Mouse (Mus musculus) ES-E14 (cell line): ENCODE results near the gene Agap2. TPM values are rescaled to one million over a fixed set of nuclear protein-coding genes. Genes with fewer than 3 reads are reported as not detected.
"Not testable (repeated sequence)": the region's sequence is repeated elsewhere in the genome, so short reads cannot be mapped to it uniquely, and the experiment has no call there.

Source experiments
- DNase-seq: peaks from one replicate; pipeline ENCODE4 v3.0.0-alpha.2; 2013; ENCODE audit warnings: low read depth, low spot score
- H3K27ac ChIP-seq: 2 replicates; pipeline ENCODE4 v1.5.1; 2012; ENCODE audit warnings: low read depth, mild to moderate bottlenecking, low read length, moderate library complexity, mixed read lengths; ENCODE audit not compliant: poor library complexity, insufficient read depth, severe bottlenecking
- H3K36me3 ChIP-seq: 2 replicates; pipeline ENCODE4 v1.6.1; 2012; ENCODE audit warnings: mild to moderate bottlenecking, low read length, moderate library complexity, mixed read lengths; ENCODE audit not compliant: control insufficient read depth, poor library complexity, insufficient read depth, severe bottlenecking
- H3K4me1 ChIP-seq, 2 experiments: fragments of 150-350 bp in 1 of 2; sonication (generic) in 1 of 2; 2 replicates each; pipeline ENCODE4 v1.6.1; 2012; ENCODE audit warnings: low read length in 2 of 2, mild to moderate bottlenecking in 1 of 2, mixed read lengths in 1 of 2; ENCODE audit not compliant: control insufficient read depth in 2 of 2, insufficient read depth in 2 of 2, poor library complexity in 1 of 2
- H3K4me3 ChIP-seq, 2 experiments: fragments of 150-350 bp in 1 of 2; sonication (generic) in 1 of 2; 2 replicates each; pipeline ENCODE4 v1.5.1; 2012; ENCODE audit warnings: low read length in 2 of 2, low read depth in 1 of 2, mild to moderate bottlenecking in 1 of 2, mixed read lengths in 1 of 2; ENCODE audit not compliant: insufficient read depth in 1 of 2, poor library complexity in 1 of 2, severe bottlenecking in 1 of 2
- H3K9ac ChIP-seq: 2 replicates; pipeline ENCODE4 v1.6.1; 2012; ENCODE audit warnings: low read depth, mild to moderate bottlenecking, low read length, mixed read lengths; ENCODE audit not compliant: poor library complexity, insufficient read depth, severe bottlenecking
- H3K9me3 ChIP-seq: fragments of 150-350 bp; sonication (generic); 2 replicates; pipeline ENCODE4 v1.6.1; 2012; ENCODE audit warnings: low read depth, mild to moderate bottlenecking, low read length; ENCODE audit not compliant: control insufficient read depth, insufficient read depth
- CHD2 ChIP-seq: IDR thresholded peaks from 2 replicates; pipeline ENCODE4 v1.6.1; 2014; ENCODE audit warnings: mild to moderate bottlenecking, low read depth, low read length, inconsistent platforms
- HCFC1 ChIP-seq: IDR thresholded peaks from 2 replicates; pipeline ENCODE4 v1.6.1; 2012; ENCODE audit warnings: low read length, inconsistent platforms, borderline replicate concordance; ENCODE audit not compliant: insufficient read depth
- MAFK ChIP-seq: IDR thresholded peaks from 2 replicates; pipeline ENCODE4 v1.6.1; 2014; ENCODE audit warnings: mild to moderate bottlenecking, low read depth, low read length, inconsistent platforms; ENCODE audit not compliant: insufficient read depth
- ZC3H11A ChIP-seq: IDR thresholded peaks from 2 replicates; pipeline ENCODE4 v1.6.1; 2012; ENCODE audit warnings: low read depth, mild to moderate bottlenecking, inconsistent platforms, low read length, borderline replicate concordance
- ZNF384 ChIP-seq: IDR thresholded peaks from 2 replicates; pipeline ENCODE4 v1.6.1; 2012; ENCODE audit warnings: low read depth, low read length, inconsistent platforms
- in situ Hi-C, 2 experiments: fragments of 600-800 bp; cut with MboI; formaldehyde crosslinking; loops; one replicate each; pipeline ENCODE4 v1.15.1; 2025; ENCODE audit warnings: low sequenced_read_pairs in 2 of 2, inconsistent platforms in 1 of 2; ENCODE audit not compliant: unreplicated experiment in 2 of 2
- total RNA-seq: library from RNA; depleted of rRNA; stranded (reverse); fragments of 300-350 nt; gene quantifications from 2 replicates; pipeline ENCODE4 v1.2.3, GENCODE M21; 2012

The Agap2 gene
- total RNA-seq, 1 experiment, result 1.4 TPM

GRCm38 (mm10) chr10:127071203-127071602 lies 3.9 kb upstream of the Agap2 start:
- DNase-seq, result no peak
- Histone ChIP-seq H3K36me3 (peaks cover 20% of the 10 kb centered on the region), H3K9ac (peak overlapping the region; percentile 76; the same call in 1 of the 2 replicates), H3K27ac (no peak overlapping the region), H3K9me3 (no peaks in the 10 kb centered on the region), H3K4me1 (peaks cover 0 to 6% of the 10 kb centered on the region in 2 experiments; a peak in 2 of 4 replicates), H3K4me3 (peak overlapping the region in 1 of 2 experiments; percentile 98; a peak in 2 of 4 replicates)
- TF ChIP-seq CHD2 (no peak), HCFC1 (no peak), MAFK (no peak), ZNF384 (no peak), ZC3H11A (no peak)
- in situ Hi-C loops, result no loop called here

GRCm38 (mm10) chr10:127072270-127072669 lies 2.8 kb upstream of the Agap2 start:
- DNase-seq, H3K9me3 ChIP-seq, H3K9ac ChIP-seq, H3K4me1 ChIP-seq, in situ Hi-C loops, H3K27ac ChIP-seq, H3K4me3 ChIP-seq: not testable (repeated sequence)
- peaks cover 11% of the 10 kb centered on the region for H3K36me3 ChIP-seq

DNA sequence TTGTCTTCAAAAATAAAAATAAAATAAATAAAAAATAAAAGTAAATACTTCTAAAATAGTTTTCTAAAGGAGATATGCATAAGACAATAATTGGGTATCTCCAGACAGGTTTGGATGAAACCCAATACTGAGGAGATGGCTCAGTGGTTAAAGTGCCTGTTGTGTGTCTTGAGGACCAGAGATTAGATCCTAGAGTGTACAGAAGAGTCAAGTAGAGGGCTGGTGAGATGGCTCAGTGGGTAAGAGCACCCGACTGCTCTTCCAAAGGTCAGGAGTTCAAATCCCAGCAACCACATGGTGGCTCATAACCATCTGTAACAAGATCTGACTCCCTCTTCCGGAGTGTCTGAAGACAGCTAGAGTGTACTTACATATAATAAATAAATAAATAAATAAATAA lies 2.1 kb upstream of the Agap2 start:
- not testable (repeated sequence) for H3K9ac ChIP-seq

GRCm38 (mm10) chr10:127073981-127074380 lies 1.1 kb upstream of the Agap2 start:
- in situ Hi-C loops, result no loop called here
- Histone ChIP-seq H3K4me3 (no peak overlapping the region), H3K36me3 (no peaks in the 10 kb centered on the region), H3K27ac (no peak overlapping the region), H3K4me1 (peaks cover 0 to 5% of the 10 kb centered on the region in 2 experiments; a peak in 1 of 4 replicates), H3K9me3 (no peaks in the 10 kb centered on the region), H3K9ac (no peak overlapping the region)
- TF ChIP-seq MAFK (no peak), ZNF384 (no peak), ZC3H11A (no peak), CHD2 (no peak), HCFC1 (no peak)
- DNase-seq, result no peak

More for the DNA sequence above, 2.1 kb upstream of the Agap2 start:
- H3K4me3 ChIP-seq, in situ Hi-C loops, DNase-seq, H3K4me1 ChIP-seq, H3K36me3 ChIP-seq, H3K27ac ChIP-seq, H3K9me3 ChIP-seq: not testable (repeated sequence)

- no peaks in the 10 kb centered on the region for H3K36me3 ChIP-seq
- TF ChIP-seq CHD2 (no peak), ZC3H11A (no peak), ZNF384 (no peak), HCFC1 (no peak), MAFK (no peak)
- no peak overlapping the region for H3K9ac ChIP-seq
- DNase-seq, result no peak
- H3K27ac ChIP-seq, result no peak overlapping the region
- H3K4me3 ChIP-seq, result no peak overlapping the region
- H3K4me1 ChIP-seq, result peaks cover 0 to 9% of the 10 kb centered on the region in 2 experiments; a peak in 1 of 4 replicates
- H3K9me3 ChIP-seq, result no peaks in the 10 kb centered on the region
- in situ Hi-C loops, result no loop called here
Observed at GRCm38 (mm10) chr10:127075651-127076050, 567 bp downstream of the Agap2 start.
